Mouse (Mus musculus) ES-Bruce4 (cell line): Measurements from ENCODE around the gene Bpifb5.

Experiments used
- CTCF ChIP-seq: IDR thresholded peaks from one replicate; pipeline ENCODE4 v1.8.1; 2011; ENCODE audit warnings: low read depth, low read length
- POLR2A ChIP-seq: IDR thresholded peaks from one replicate; pipeline ENCODE4 v1.8.1; 2011; ENCODE audit warnings: low read length; ENCODE audit not compliant: insufficient read depth

GRCm38 (mm10) chr2:154206908-154207307 is 16.6 kb upstream of the Bpifb5 start:
- TF ChIP-seq CTCF: peak; percentile 70
- TF ChIP-seq POLR2A: no peak
